Mouse (Mus musculus): Measurements from ENCODE around the gene Rab11fip4.

Gene Rab11fip4

GRCm38 (mm10) chr11:79590664-79591590 is at the start of gene Rab11fip4:
Gene Rab11fip4 (plus strand): TSS chr11:79591212.
- DNase-seq (ENCODE audit: low read depth, low spot score): peak; percentile 57

GRCm38 (mm10) chr11:79552622-79553021 is 38.4 kb upstream of the Rab11fip4 start:
- no peak for DNase-seq (ENCODE audit: low read depth, low spot score)

GRCm38 (mm10) chr11:79560536-79560935 is 30.5 kb upstream of the Rab11fip4 start:
- no peak for DNase-seq (ENCODE audit: low read depth, low spot score)

- DNase-seq (ENCODE audit: low read depth, low spot score): no peak
Observed at GRCm38 (mm10) chr11:79563493-79563892, 27.5 kb upstream of the Rab11fip4 start.

- DNase-seq (ENCODE audit: low read depth, low spot score): no peak
Observed at GRCm38 (mm10) chr11:79566947-79567346, 24.1 kb upstream of the Rab11fip4 start.

- no peak for DNase-seq (ENCODE audit: low read depth, low spot score)
Observed at GRCm38 (mm10) chr11:79568197-79568911, 22.7 kb upstream of the Rab11fip4 start.

- no peak for DNase-seq (ENCODE audit: low read depth, low spot score)
Observed at GRCm38 (mm10) chr11:79570319-79570718, 20.7 kb upstream of the Rab11fip4 start.

- DNase-seq (ENCODE audit: low read depth, low spot score): no peak
Observed at GRCm38 (mm10) chr11:79573836-79574235, 17.2 kb upstream of the Rab11fip4 start.

GRCm38 (mm10) chr11:79575383-79576073 is 15.5 kb upstream of the Rab11fip4 start:
- DNase-seq (ENCODE audit: low read depth, low spot score): no peak

GRCm38 (mm10) chr11:79577741-79578140 is 13.3 kb upstream of the Rab11fip4 start:
- DNase-seq (ENCODE audit: low read depth, low spot score): no peak

GRCm38 (mm10) chr11:79580660-79581059 is 10.4 kb upstream of the Rab11fip4 start:
- DNase-seq (ENCODE audit: low read depth, low spot score): no peak

- no peak for DNase-seq (ENCODE audit: low read depth, low spot score)
Observed at GRCm38 (mm10) chr11:79581257-79581656, 9.8 kb upstream of the Rab11fip4 start.

- DNase-seq (ENCODE audit: low read depth, low spot score): peak; percentile 43
Observed at GRCm38 (mm10) chr11:79584191-79584590, 6.8 kb upstream of the Rab11fip4 start.

- no peak for DNase-seq (ENCODE audit: low read depth, low spot score)
Observed at GRCm38 (mm10) chr11:79589317-79590075, 1.5 kb upstream of the Rab11fip4 start.

- no peak for DNase-seq (ENCODE audit: low read depth, low spot score)
Observed at GRCm38 (mm10) chr11:79591591-79591975, 571 bp downstream of the Rab11fip4 start.

GRCm38 (mm10) chr11:79593495-79593894 is 2.5 kb downstream of the Rab11fip4 start:
- DNase-seq (ENCODE audit: low read depth, low spot score): no peak

- no peak for DNase-seq (ENCODE audit: low read depth, low spot score)
Observed at GRCm38 (mm10) chr11:79610454-79610853, 19.4 kb downstream of the Rab11fip4 start.

- DNase-seq (ENCODE audit: low read depth, low spot score): no peak
Observed at GRCm38 (mm10) chr11:79611011-79611666, 20.1 kb downstream of the Rab11fip4 start.

GRCm38 (mm10) chr11:79612046-79612600 is 21.1 kb downstream of the Rab11fip4 start:
- no peak for DNase-seq (ENCODE audit: low read depth, low spot score)

- no peak for DNase-seq (ENCODE audit: low read depth, low spot score)
Observed at GRCm38 (mm10) chr11:79613084-79613483, 22.1 kb downstream of the Rab11fip4 start.

All from brain, embryonic 18.5 days (tissue).